Mouse (Mus musculus) frontal cortex, postnatal 36 days (tissue): ENCODE measurements around the gene Hdac1.

Experiments used
- DNase-seq, 2 experiments: peaks; one replicate each; pipeline ENCODE4 v3.0.0; 2022; ENCODE audit warnings: low spot score in 2 of 2

Gene Hdac1

DNA sequence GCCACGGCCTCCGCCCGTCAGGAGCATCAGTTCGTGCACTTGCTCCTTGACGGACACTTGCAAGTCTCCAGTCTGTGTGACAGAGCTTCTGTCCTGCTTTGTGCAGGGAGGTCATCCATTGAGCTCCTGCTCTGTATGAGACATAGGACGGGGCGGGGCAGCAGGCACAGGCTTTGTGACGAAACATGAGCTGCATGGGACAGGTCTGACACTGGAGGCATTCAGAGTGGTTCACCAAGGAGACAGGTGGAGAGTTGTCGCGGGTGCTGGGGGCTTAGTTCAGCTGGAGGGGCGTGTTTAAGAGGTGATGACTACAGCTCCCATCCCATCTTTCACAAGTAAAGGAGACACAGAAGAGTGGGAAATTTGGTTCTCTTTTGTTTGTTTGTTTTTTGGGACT, 66.5 kb downstream of the Hdac1 start:
- no peak for DNase-seq
